Mouse (Mus musculus): ENCODE results near the gene Slc16a13. TPM values are rescaled to one million over a fixed set of nuclear protein-coding genes. Genes with fewer than 3 reads are reported as not detected.

Slc16a13 gene
- polyA plus RNA-seq, 1 experiment from 2014 or later = 2.6 TPM

DNA sequence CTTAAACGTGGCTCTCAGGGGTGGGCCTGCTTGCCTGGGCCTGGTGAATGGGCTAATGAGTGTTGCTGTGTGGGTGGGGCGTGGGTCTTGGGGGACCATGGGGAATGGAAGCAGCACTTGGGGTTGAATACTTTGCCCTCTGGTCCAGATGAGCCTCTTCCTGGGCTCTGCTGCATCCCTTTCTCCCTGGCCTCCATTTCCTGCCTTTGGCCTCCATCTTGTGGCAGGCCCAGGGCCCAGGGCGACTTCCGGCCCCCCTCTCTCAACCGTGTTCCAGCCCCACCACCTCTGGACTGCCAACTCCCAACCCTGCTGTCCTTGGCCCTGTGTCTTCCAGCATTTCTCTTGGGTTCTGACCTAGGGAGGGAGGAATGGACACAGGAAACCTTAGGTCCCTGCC lies 13.2 kb upstream of the Slc16a13 start:
- no peak overlapping the region for H3K4me3 ChIP-seq (ENCODE audit: low read depth, low read length)
- H3K36me3 ChIP-seq (ENCODE audit: control insufficient read depth, insufficient read depth) = no peaks in the 10 kb centered on the region
- H3K9me3 ChIP-seq (replicated peaks; ENCODE audit: control insufficient read depth, low read length) = no peaks in the 10 kb centered on the region
- peaks cover 46% of the 10 kb centered on the region for H3K4me1 ChIP-seq (ENCODE audit: control insufficient read depth, low read depth, low read length)
- 60% methylated on average over 5 of the region's 5 CpGs for WGBS (ENCODE audit: insufficient replicate concordance)
- no peak overlapping the region for H3K27ac ChIP-seq (ENCODE audit: low read length)
- no peak overlapping the region for H3K4me2 ChIP-seq (ENCODE audit: low read depth, low read length)
- H3K9ac ChIP-seq (ENCODE audit: low read depth, low read length) = no peak overlapping the region
- no peak for ATAC-seq (ENCODE audit: low read depth)
- peaks cover 14% of the 10 kb centered on the region for H3K27me3 ChIP-seq (ENCODE audit: control insufficient read depth, insufficient read depth, low read depth, low read length)

DNA sequence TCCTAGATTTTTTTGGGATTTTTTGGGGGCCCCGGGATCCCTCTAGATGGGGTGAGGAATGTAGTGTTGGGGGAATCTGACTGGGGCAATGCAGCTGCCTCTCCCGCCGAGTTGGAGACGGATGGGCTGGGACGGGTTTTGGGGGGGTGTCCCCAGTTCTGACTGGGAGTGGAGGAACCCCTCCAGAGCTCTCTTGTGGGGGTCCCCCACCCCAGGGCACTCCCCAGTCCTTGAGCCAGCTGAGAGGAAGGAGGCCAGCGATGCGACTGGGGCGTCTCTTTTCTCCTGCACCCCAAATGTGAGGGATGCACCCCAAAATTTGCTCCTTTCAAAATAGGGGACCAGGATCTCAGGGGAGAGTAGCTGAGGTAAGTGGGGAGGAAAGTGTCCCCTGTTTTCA lies 12.2 kb upstream of the Slc16a13 start:
- H3K4me2 ChIP-seq (ENCODE audit: low read depth, low read length) = no peak overlapping the region
- no peaks in the 10 kb centered on the region for H3K9me3 ChIP-seq (replicated peaks; ENCODE audit: control insufficient read depth, low read length)
- WGBS (ENCODE audit: insufficient replicate concordance) = 61% methylated on average over 8 of the region's 8 CpGs
- no peak overlapping the region for H3K27ac ChIP-seq (ENCODE audit: low read length)
- peaks cover 50% of the 10 kb centered on the region for H3K4me1 ChIP-seq (ENCODE audit: control insufficient read depth, low read depth, low read length)
- no peaks in the 10 kb centered on the region for H3K36me3 ChIP-seq (ENCODE audit: control insufficient read depth, insufficient read depth)
- no peak overlapping the region for H3K4me3 ChIP-seq (ENCODE audit: low read depth, low read length)
- peaks cover 21% of the 10 kb centered on the region for H3K27me3 ChIP-seq (ENCODE audit: control insufficient read depth, insufficient read depth, low read depth, low read length)
- no peak for ATAC-seq (ENCODE audit: low read depth)
- H3K9ac ChIP-seq (ENCODE audit: low read depth, low read length) = no peak overlapping the region

DNA sequence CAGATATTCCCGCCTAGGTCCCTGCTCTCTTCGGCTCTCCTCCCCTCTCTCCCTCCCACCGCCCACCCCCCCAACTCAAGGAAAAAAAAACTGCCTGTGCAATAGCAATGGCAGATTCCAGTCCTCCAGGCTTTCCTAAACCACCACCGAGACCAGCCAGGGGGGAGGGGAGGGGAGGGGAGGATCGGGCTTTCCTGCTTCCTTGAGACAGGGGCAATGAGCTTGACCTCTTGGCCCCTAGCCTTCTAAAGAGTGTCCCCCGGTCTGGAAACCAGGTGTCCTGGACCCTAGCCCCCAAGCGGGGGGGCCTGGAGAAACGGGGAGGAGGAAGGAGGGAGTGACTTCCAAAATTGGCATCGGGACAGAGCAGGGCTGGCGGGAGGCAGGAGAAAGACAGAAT lies 11.7 kb upstream of the Slc16a13 start:
- H3K4me3 ChIP-seq (ENCODE audit: low read depth, low read length) = 0 out of 2 replicates have a peak overlapping the region, but pooled peaks have one; percentile 7
- no peaks in the 10 kb centered on the region for H3K36me3 ChIP-seq (ENCODE audit: control insufficient read depth, insufficient read depth)
- H3K4me1 ChIP-seq (ENCODE audit: control insufficient read depth, low read depth, low read length) = peaks cover 55% of the 10 kb centered on the region
- peak overlapping the region; percentile 28; the same call in 1 of the 2 replicates for H3K4me2 ChIP-seq (ENCODE audit: low read depth, low read length)
- no peak overlapping the region for H3K27ac ChIP-seq (ENCODE audit: low read length)
- peaks cover 21% of the 10 kb centered on the region for H3K27me3 ChIP-seq (ENCODE audit: control insufficient read depth, insufficient read depth, low read depth, low read length)
- no peaks in the 10 kb centered on the region for H3K9me3 ChIP-seq (replicated peaks; ENCODE audit: control insufficient read depth, low read length)
- ATAC-seq (ENCODE audit: low read depth) = no peak
- WGBS (ENCODE audit: insufficient replicate concordance) = 26% methylated on average over 9 of the region's 10 CpGs
- no peak overlapping the region for H3K9ac ChIP-seq (ENCODE audit: low read depth, low read length)

DNA sequence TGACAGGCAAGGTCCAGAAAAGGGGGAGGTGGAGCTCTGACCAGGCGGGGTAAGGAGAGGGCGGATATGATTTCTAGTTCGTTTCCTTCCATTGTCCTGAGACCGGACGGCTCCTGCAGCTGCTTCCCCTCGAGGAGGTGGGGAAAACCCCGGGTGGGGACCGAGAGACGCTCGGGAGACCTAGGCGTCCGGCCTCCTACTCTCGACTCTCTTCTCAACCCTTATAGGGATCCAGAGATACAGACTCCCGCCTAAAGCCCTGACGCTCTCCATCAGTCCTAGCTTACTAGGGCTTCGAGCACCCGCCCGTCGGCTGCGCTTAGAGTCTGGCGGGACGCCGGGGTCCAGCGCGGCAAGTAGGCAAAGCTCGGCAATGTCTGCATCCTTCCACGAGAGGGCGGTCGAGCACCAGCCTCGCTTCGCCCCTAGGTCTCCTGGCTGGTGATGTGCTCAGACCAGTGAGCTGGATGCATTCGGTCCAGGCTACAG lies 9.4 kb upstream of the Slc16a13 start:
- peaks cover 54% of the 10 kb centered on the region for H3K4me1 ChIP-seq (ENCODE audit: control insufficient read depth, low read depth, low read length)
- peak; percentile 59 for ATAC-seq (ENCODE audit: low read depth)
- peaks cover 34% of the 10 kb centered on the region for H3K27me3 ChIP-seq (ENCODE audit: control insufficient read depth, insufficient read depth, low read depth, low read length)
- H3K36me3 ChIP-seq (ENCODE audit: control insufficient read depth, insufficient read depth) = no peaks in the 10 kb centered on the region
- no peak overlapping the region for H3K27ac ChIP-seq (ENCODE audit: low read length)
- H3K4me3 ChIP-seq (ENCODE audit: low read depth, low read length) = peak overlapping the region; percentile 42
- WGBS (ENCODE audit: insufficient replicate concordance) = under 1% methylated on average over 32 of the region's 32 CpGs
- peak overlapping the region; percentile 35; the same call in 1 of the 2 replicates for H3K9ac ChIP-seq (ENCODE audit: low read depth, low read length)
- H3K9me3 ChIP-seq (replicated peaks; ENCODE audit: control insufficient read depth, low read length) = no peaks in the 10 kb centered on the region
- peak overlapping the region; percentile 69 for H3K4me2 ChIP-seq (ENCODE audit: low read depth, low read length)

DNA sequence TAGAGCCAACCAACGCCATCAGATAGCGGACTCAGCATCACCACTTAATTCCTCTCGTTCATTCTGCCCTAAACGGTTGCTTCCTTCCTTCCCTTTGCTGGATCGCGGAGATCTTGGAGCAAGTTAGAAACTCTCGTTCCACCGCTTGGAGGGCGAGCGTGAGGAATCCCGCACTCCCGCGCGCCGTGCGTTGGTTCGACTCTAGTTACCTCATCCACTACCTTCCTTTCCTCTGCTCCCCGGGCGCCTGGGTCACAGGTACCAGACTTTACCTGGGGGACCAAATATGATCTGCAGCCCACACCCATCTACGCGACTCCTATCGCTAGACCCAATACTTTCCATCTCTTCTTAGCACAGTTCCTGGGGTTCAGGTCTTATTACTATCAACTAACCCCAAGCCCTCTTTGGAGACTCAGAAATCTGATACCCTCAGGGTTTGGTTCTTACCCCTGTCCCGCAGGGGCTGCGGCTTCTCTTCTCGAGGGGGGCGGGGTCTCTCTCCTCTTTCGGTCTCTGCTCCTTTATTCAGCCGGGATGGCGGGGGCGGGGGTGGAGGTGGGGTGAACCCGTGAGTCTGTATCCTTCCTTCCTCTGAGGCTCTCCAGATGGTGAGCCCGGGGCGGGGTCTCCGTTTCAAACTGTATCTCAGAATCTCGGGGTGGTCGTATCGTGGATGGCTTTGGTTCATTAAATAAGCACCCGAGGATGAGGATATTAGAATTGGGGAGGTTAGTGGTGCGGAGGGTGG lies 8.6 kb upstream of the Slc16a13 start, which contains the start of gene Bcl6b:
Gene Bcl6b (minus strand): TSS at position 539 of the 751 bp plus-strand sequence.
- peaks cover 34% of the 10 kb centered on the region for H3K27me3 ChIP-seq (ENCODE audit: control insufficient read depth, insufficient read depth, low read depth, low read length)
- 0 out of 2 replicates have a peak within 1 kb of the TSS, but pooled peaks have one; percentile 25 for H3K27ac ChIP-seq (ENCODE audit: low read length)
- H3K4me3 ChIP-seq (ENCODE audit: low read depth, low read length) = peak within 1 kb of the TSS; percentile 50
- H3K4me2 ChIP-seq (ENCODE audit: low read depth, low read length) = peak within 1 kb of the TSS; percentile 69
- no peak; the same call in 1 of the 2 replicates for ATAC-seq (ENCODE audit: low read depth)
- H3K36me3 ChIP-seq (ENCODE audit: control insufficient read depth, insufficient read depth) = no peaks in the 10 kb centered on the region
- no peaks in the 10 kb centered on the region for H3K9me3 ChIP-seq (replicated peaks; ENCODE audit: control insufficient read depth, low read length)
- peaks cover 48% of the 10 kb centered on the region for H3K4me1 ChIP-seq (ENCODE audit: control insufficient read depth, low read depth, low read length)
- peak within 1 kb of the TSS; percentile 46 for H3K9ac ChIP-seq (ENCODE audit: low read depth, low read length)
- 2% methylated on average over 39 of the region's 39 CpGs for WGBS (ENCODE audit: insufficient replicate concordance)

DNA sequence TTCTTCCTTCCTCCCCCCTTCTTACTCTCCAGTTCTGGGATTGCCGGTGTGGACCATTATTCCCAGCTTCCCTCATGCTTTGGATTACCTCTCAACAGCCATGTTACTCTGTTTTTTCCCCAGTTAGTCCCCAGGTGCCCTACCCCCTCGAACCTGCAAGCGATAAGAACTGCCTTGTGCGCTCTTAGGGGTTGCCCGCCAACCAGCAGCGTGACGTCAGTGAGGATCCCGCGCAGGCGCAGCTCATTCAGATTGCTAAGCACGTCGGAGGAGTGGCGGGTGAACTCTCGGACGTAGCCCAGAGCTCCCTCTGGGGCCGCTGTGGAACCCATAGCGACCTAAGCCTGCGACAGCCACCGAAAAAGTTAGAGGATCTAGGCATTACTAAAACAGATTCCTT lies 8.0 kb upstream of the Slc16a13 start:
- peaks cover 51% of the 10 kb centered on the region for H3K4me1 ChIP-seq (ENCODE audit: control insufficient read depth, low read depth, low read length)
- peak overlapping the region; percentile 69 for H3K4me2 ChIP-seq (ENCODE audit: low read depth, low read length)
- 2% methylated on average over 19 of the region's 19 CpGs for WGBS (ENCODE audit: insufficient replicate concordance)
- H3K36me3 ChIP-seq (ENCODE audit: control insufficient read depth, insufficient read depth) = no peaks in the 10 kb centered on the region
- H3K27ac ChIP-seq (ENCODE audit: low read length) = no peak overlapping the region
- peak overlapping the region; percentile 50 for H3K4me3 ChIP-seq (ENCODE audit: low read depth, low read length)
- H3K27me3 ChIP-seq (ENCODE audit: control insufficient read depth, insufficient read depth, low read depth, low read length) = peaks cover 34% of the 10 kb centered on the region
- peak; percentile 80 for ATAC-seq (ENCODE audit: low read depth)
- H3K9ac ChIP-seq (ENCODE audit: low read depth, low read length) = peak overlapping the region; percentile 46
- no peaks in the 10 kb centered on the region for H3K9me3 ChIP-seq (replicated peaks; ENCODE audit: control insufficient read depth, low read length)

DNA sequence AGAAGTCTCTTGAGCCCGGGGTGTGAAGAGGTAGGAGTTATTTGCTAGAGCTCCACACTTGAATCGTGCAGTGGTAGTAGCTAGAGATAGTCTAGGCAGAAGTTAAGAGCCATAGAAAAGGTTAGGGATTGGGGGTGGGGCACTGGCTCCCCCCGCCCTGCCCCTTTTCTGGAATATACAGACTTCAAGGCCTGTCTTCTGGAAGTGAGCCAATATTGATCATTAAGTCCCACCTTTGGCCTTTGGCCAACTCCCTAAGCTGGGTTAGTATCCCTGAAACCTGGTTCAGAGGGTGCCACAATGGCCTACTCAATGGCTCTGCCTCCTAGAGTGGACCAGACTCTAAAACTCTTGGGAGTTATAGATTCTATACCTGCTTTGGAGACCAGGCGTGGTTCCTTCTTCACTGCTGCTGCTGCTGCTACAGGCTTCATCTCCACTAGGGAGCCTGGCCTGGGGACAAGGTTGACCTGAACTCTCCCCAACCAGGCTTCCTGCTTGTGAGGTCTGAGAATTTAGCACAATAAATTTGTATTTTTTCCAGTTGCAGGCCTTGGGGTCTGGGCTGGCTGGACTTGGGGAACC lies 6.9 kb upstream of the Slc16a13 start:
- no peaks in the 10 kb centered on the region for H3K9me3 ChIP-seq (replicated peaks; ENCODE audit: control insufficient read depth, low read length)
- H3K4me1 ChIP-seq (ENCODE audit: control insufficient read depth, low read depth, low read length) = peaks cover 58% of the 10 kb centered on the region
- peaks cover 34% of the 10 kb centered on the region for H3K27me3 ChIP-seq (ENCODE audit: control insufficient read depth, insufficient read depth, low read depth, low read length)
- no peak overlapping the region for H3K4me3 ChIP-seq (ENCODE audit: low read depth, low read length)
- H3K9ac ChIP-seq (ENCODE audit: low read depth, low read length) = no peak overlapping the region
- H3K27ac ChIP-seq (ENCODE audit: low read length) = no peak overlapping the region
- no peaks in the 10 kb centered on the region for H3K36me3 ChIP-seq (ENCODE audit: control insufficient read depth, insufficient read depth)
- ATAC-seq (ENCODE audit: low read depth) = no peak
- H3K4me2 ChIP-seq (ENCODE audit: low read depth, low read length) = no peak overlapping the region
- WGBS (ENCODE audit: insufficient replicate concordance) = 61% methylated on average over 4 of the region's 4 CpGs

DNA sequence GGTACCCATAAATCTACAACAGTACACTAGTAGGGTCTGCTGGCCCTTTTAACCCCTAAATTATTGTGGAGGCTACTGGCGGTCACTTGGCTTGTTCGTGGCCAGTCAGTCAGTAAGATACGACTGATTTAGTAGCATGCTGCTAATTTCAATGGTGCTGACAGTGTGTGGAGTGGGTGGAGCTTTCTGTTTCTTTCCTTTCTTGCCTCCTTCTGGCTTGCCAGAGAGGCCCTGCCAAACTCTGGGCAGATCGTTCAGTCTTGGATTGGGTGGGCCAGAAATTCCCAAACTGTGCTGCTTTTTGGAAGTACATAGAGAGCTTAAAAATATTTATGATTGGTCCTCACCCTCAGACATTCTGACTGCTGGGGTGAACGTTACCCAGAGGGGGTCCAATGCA lies 6.3 kb upstream of the Slc16a13 start:
- no peaks in the 10 kb centered on the region for H3K9me3 ChIP-seq (replicated peaks; ENCODE audit: control insufficient read depth, low read length)
- H3K9ac ChIP-seq (ENCODE audit: low read depth, low read length) = no peak overlapping the region
- H3K36me3 ChIP-seq (ENCODE audit: control insufficient read depth, insufficient read depth) = no peaks in the 10 kb centered on the region
- WGBS (ENCODE audit: insufficient replicate concordance) = 42% methylated on average over 5 of the region's 5 CpGs
- H3K4me3 ChIP-seq (ENCODE audit: low read depth, low read length) = no peak overlapping the region; the same call in 1 of the 2 replicates
- peaks cover 34% of the 10 kb centered on the region for H3K27me3 ChIP-seq (ENCODE audit: control insufficient read depth, insufficient read depth, low read depth, low read length)
- H3K27ac ChIP-seq (ENCODE audit: low read length) = no peak overlapping the region
- ATAC-seq (ENCODE audit: low read depth) = no peak
- H3K4me2 ChIP-seq (ENCODE audit: low read depth, low read length) = peak overlapping the region; percentile 50
- H3K4me1 ChIP-seq (ENCODE audit: control insufficient read depth, low read depth, low read length) = peaks cover 65% of the 10 kb centered on the region

DNA sequence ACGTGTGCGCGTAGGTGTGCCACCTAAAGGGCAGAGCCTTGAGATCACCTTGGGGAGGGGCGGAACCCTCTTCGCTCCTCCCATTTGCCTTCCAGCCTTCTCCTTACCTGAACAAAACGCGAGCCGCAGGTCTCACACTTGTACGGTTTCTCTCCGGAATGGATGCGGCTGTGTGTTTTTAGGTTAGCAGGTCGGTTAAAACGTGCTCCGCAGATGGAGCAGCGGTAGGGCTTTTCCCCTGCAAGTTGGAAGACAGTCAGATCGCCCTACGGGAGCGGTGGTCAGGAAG lies 5.7 kb upstream of the Slc16a13 start:
- H3K36me3 ChIP-seq (ENCODE audit: control insufficient read depth, insufficient read depth) = no peaks in the 10 kb centered on the region
- no peaks in the 10 kb centered on the region for H3K9me3 ChIP-seq (replicated peaks; ENCODE audit: control insufficient read depth, low read length)
- H3K4me3 ChIP-seq (ENCODE audit: low read depth, low read length) = peak overlapping the region; percentile 27
- H3K4me1 ChIP-seq (ENCODE audit: control insufficient read depth, low read depth, low read length) = peaks cover 67% of the 10 kb centered on the region
- ATAC-seq (ENCODE audit: low read depth) = no peak
- H3K4me2 ChIP-seq (ENCODE audit: low read depth, low read length) = peak overlapping the region; percentile 50
- no peak overlapping the region for H3K9ac ChIP-seq (ENCODE audit: low read depth, low read length)
- WGBS (ENCODE audit: insufficient replicate concordance) = 31% methylated on average over 18 of the region's 18 CpGs
- H3K27ac ChIP-seq (ENCODE audit: low read length) = no peak overlapping the region
- peaks cover 34% of the 10 kb centered on the region for H3K27me3 ChIP-seq (ENCODE audit: control insufficient read depth, insufficient read depth, low read depth, low read length)

Data from liver, embryonic 16.5 days (tissue).